Mouse (Mus musculus) liver, postnatal 0 days (tissue): ENCODE data around the gene Ephx3. TPM values are rescaled to one million over a fixed set of nuclear protein-coding genes. Genes with fewer than 3 reads are reported as not detected.

Source experiments
- ATAC-seq: fragments of 200-750 bp; cut with Nextera tagmentation; 2 replicates; pipeline ENCODE4 v1.8.0; 2017; ENCODE audit warnings: mild to moderate bottlenecking, moderate library complexity
- DNase-seq: peaks from one replicate; pipeline ENCODE4 v3.0.0-alpha.2; 2016
- H3K27ac ChIP-seq: fragments of 300-500 bp; sonication (generic); 2 replicates; pipeline ENCODE4 v1.5.1; 2014; ENCODE audit warnings: antibody characterized with exemption, moderate library complexity, mild to moderate bottlenecking, low read depth
- H3K27me3 ChIP-seq: fragments of 300-500 bp; sonication (generic); 2 replicates; pipeline ENCODE4 v1.6.1; 2014; ENCODE audit warnings: low read length, control low read depth, mixed read lengths; ENCODE audit not compliant: insufficient read depth
- H3K36me3 ChIP-seq: fragments of 300-500 bp; sonication (generic); replicated peaks from 2 replicates; pipeline ENCODE4 v1.6.1; 2014; ENCODE audit warnings: mild to moderate bottlenecking, control low read depth, low read length, moderate library complexity, mixed read lengths; ENCODE audit not compliant: insufficient read depth
- H3K4me1 ChIP-seq: fragments of 300-500 bp; sonication (generic); 2 replicates; pipeline ENCODE4 v1.6.1; 2014; ENCODE audit warnings: antibody characterized with exemption, mild to moderate bottlenecking, control low read depth; ENCODE audit not compliant: insufficient read depth
- H3K4me2 ChIP-seq: fragments of 300-500 bp; sonication (generic); 2 replicates; pipeline ENCODE4 v1.6.1; 2014; ENCODE audit warnings: low read depth, mild to moderate bottlenecking, low read length, moderate library complexity, mixed read lengths
- H3K4me3 ChIP-seq: fragments of 300-500 bp; sonication (generic); 2 replicates; pipeline ENCODE4 v1.5.1; 2014; ENCODE audit warnings: low read depth, low read length
- H3K9ac ChIP-seq: fragments of 300-500 bp; sonication (generic); replicated peaks from 2 replicates; pipeline ENCODE4 v1.6.1; 2014; ENCODE audit warnings: mild to moderate bottlenecking, moderate library complexity
- H3K9me3 ChIP-seq: fragments of 300-500 bp; sonication (generic); 2 replicates; pipeline ENCODE4 v1.6.1; 2016; ENCODE audit warnings: mild to moderate bottlenecking, control low read depth, low read length, mixed read lengths
- CTCF ChIP-seq: sonication (generic); IDR thresholded peaks from 2 replicates; pipeline ENCODE4 v1.5.1; 2016; ENCODE audit warnings: antibody characterized with exemption, low read depth
- EP300 ChIP-seq: IDR thresholded peaks from 2 replicates; pipeline ENCODE4 v1.6.1; 2016; ENCODE audit warnings: antibody characterized with exemption, low read depth, mild to moderate bottlenecking
- WGBS: fragments of 180-500 bp; shearing (Covaris S2); extraction: QIAGEN DNeasy Blood & Tissue Kit; methylation state at CpG from one replicate; pipeline ENCODE4 v1.1.7; 2014; ENCODE audit not compliant: insufficient replicate concordance; 5-methylcytosine and 5-hydroxymethylcytosine counted together
- polyA plus RNA-seq: library from polyadenylated mRNA; unstranded; fragments of >200 nt; fragmentation: Nextera tagmentation; extraction: Ambion mirVana; gene quantifications from 2 replicates; pipeline ENCODE4 v1.2.1, GENCODE M21; 2015

Ephx3 gene
- polyA plus RNA-seq, 1 experiment from 2014 or later: not detected

DNA sequence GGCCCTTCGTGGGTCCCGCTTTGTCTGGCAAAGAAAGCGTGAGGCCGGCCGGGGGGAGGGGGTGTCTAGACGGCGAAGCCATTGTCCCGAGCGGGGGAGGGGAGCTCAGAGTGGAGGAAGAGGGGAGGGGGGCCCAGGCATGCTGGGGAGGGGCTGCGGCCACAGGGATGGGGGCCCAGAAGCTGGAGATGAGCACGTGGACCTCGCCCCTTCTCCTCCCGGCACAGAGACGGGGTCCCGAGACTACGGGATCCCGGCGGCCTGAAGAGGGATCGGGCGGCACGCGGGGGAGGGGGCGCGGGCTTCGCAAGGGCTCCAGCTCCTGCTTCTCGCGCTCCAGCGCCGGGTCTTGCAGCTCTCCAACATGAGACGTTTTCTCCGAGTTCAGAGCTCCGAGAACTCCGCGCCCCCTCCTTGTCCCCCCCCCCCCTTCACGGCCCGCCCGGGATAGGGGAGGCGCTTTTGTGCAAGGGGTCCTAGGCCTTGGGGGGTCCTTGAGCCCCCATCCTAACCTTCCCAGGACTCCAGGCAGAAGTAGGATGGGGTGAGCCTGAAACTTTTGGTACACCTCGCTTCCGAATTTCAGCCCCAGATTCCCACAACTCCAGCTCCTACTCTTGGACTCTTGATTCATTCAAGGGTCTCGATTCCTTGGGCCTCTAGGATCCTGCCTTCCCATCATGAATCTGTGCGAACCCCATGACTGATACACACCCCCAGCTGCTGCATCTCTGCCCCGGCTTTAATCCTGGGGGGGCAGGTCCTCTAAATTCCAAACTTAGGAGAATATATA is 23.4 kb downstream of the Ephx3 start:
- DNase-seq (peak; percentile 53), ATAC-seq (no peak)
- no peaks in the 10 kb centered on the region for H3K36me3 ChIP-seq
- no peaks in the 10 kb centered on the region for H3K9me3 ChIP-seq
- peaks cover 62% of the 10 kb centered on the region for H3K27me3 ChIP-seq
- H3K4me1 ChIP-seq: peaks cover 26% of the 10 kb centered on the region
- TF ChIP-seq EP300 (no peak), CTCF (no peak)
- peak overlapping the region; percentile 3; the same call in 1 of the 2 replicates for H3K9ac ChIP-seq
- WGBS: 1% methylated on average over 24 of the region's 43 CpGs
- H3K4me2 ChIP-seq: peak overlapping the region; percentile 80
- no peak overlapping the region for H3K27ac ChIP-seq
- peak overlapping the region; percentile 48 for H3K4me3 ChIP-seq

DNA sequence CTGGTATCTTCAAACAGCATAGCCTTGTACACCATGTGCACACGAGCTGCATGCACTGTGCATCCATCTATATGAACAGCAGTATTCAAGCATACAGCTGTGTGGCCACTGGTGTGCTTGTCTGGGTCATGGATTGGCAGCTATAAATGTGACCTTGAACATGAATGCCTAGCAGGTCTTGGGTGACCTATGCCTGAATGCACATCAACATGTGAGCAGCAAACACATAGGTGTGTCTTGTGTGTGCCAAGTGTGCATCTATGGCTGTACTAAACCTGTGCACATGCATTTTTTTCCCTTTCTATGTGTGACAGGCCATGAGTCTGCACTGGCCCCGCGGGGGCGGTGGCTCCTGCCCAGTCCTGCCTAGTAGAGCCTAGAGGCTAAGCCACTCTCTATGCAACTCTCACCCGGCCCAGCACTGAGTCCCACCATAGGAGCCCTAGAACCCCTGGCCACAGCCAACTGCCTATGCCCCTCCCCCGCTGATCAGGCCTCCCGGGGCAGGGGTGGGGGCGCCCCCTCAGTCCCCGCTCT is 24.0 kb downstream of the Ephx3 start:
- peak overlapping the region; percentile 48 for H3K4me3 ChIP-seq
- TF ChIP-seq EP300: no peak
- no peak for TF ChIP-seq CTCF

DNA sequence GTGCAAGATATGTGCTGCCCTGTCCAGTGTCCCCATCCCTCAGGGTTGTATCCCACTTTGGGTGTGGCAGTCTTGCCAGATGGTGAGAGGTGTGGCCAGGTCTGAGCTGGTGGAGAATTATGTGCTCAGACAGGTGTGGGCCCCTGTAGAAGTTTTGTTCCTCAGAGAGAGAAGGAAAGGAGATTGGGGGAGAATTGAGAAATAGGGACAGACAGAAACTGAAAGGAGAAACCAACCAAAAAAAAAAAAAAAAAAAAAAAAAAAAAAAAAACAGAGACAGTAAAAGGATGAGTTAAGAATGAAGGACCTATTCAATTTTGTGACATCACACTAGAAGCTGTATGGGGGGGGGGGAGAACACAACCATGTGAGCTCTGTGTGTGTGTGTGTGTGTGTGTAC is 24.6 kb downstream of the Ephx3 start:
- Histone ChIP-seq H3K4me3 (no peak overlapping the region), H3K9ac (no peak overlapping the region), H3K27ac (no peak overlapping the region), H3K36me3 (no peaks in the 10 kb centered on the region), H3K9me3 (no peaks in the 10 kb centered on the region), H3K4me1 (peaks cover 26% of the 10 kb centered on the region), H3K4me2 (no peak overlapping the region), H3K27me3 (peaks cover 68% of the 10 kb centered on the region)
- TF ChIP-seq EP300 (no peak), CTCF (no peak)
- ATAC-seq (no peak), DNase-seq (no peak)

More for the DNA sequence above, 24.0 kb downstream of the Ephx3 start:
- H3K9me3 ChIP-seq: no peaks in the 10 kb centered on the region
- ATAC-seq (no peak), DNase-seq (no peak)
- 0 out of 2 replicates have a peak overlapping the region, but pooled peaks have one; percentile 3 for H3K9ac ChIP-seq
- peak overlapping the region; percentile 80 for H3K4me2 ChIP-seq
- peaks cover 26% of the 10 kb centered on the region for H3K4me1 ChIP-seq
- peaks cover 68% of the 10 kb centered on the region for H3K27me3 ChIP-seq
- 20% methylated on average over 9 of the region's 9 CpGs for WGBS
- no peaks in the 10 kb centered on the region for H3K36me3 ChIP-seq
- H3K27ac ChIP-seq: no peak overlapping the region

DNA sequence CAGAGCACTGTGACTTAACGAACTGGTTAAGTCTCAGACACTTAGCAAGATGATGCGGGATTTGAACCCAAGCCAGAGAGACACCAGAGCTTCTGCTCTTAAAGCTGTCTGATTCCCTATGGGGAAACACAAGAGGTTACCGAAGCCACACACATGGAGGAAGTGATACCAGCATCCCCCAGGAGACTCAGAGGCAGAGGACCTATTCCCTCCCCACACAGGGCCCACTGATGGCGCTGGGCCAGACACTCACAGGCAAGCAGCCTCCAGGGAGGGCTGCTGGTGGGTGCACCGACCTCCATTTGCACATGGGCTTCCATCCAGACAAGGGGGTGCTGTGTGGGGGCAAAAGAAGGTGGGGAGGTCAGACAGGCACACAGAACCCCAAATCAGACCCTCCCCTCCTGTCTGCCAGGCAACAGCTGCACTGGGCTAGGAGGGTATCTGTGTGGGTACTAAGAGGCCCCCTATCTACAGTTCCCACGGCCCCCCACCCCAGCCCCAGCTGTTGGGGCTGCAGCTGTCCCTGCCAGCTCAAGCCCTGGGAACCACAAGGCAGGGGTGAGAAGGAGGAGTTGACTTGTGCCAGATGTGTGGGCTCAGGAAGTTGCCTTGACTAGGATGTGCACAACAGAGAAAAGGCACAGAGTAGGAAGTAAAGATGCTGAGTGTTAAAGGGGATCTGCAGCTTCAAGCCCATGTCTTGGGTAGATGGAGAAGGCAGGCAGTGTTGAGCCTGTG is 25.3 kb downstream of the Ephx3 start:
- ATAC-seq (peak; percentile 66), DNase-seq (peak; percentile 64)
- Histone ChIP-seq H3K27me3 (peaks cover 68% of the 10 kb centered on the region), H3K36me3 (no peaks in the 10 kb centered on the region), H3K9ac (no peak overlapping the region), H3K27ac (no peak overlapping the region), H3K4me1 (peaks cover 22% of the 10 kb centered on the region), H3K9me3 (no peaks in the 10 kb centered on the region), H3K4me3 (no peak overlapping the region), H3K4me2 (no peak overlapping the region)
- TF ChIP-seq EP300 (no peak), CTCF (no peak)
- 37% methylated on average over 6 of the region's 6 CpGs for WGBS

DNA sequence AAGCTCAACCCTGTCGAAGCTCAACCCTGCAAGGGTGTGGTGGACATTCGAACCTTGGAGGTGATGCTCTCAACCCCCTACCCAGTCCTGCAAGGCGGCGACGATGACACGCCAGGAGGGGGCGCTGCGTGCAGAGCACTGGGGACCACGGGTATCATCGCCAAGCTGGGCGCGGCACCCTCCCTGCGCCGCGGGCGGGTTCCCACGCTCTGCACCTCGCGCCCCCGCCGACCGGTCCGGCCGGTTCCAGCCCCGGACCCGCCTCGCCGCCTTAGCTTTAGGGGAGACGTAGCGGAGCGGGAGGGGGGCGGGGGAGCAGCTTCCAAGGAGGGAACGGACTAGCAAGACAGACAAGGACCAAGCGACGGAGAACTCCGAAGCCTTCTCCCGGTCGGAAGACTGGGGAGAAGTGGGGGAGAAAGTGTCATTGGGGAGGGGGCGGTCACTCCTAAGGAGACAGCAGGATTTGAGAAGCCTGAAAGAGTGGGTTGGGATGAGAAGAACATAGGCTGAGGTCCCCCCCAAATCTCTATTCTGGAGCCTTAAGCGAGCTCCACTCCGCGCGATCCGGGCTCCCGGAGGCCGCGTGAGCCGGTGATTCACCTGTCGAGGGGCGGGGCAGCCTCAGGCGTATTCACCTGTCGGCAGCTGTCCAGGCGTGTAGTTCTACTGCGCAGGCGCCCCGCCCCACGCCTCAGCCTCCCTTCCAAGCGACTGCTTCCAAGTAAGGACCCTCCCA is 27.1 kb downstream of the Ephx3 start:
- Histone ChIP-seq H3K4me3 (peak overlapping the region; percentile 32), H3K27ac (no peak overlapping the region), H3K27me3 (peaks cover 72% of the 10 kb centered on the region), H3K4me2 (peak overlapping the region; percentile 59), H3K36me3 (no peaks in the 10 kb centered on the region), H3K9ac (no peak overlapping the region), H3K9me3 (no peaks in the 10 kb centered on the region), H3K4me1 (peaks cover 22% of the 10 kb centered on the region)
- 4% methylated on average over 55 of the region's 58 CpGs for WGBS
- DNase-seq: peak; percentile 66
- ATAC-seq: no peak
- peak; percentile 69 for TF ChIP-seq CTCF
- TF ChIP-seq EP300: no peak
